Mouse (Mus musculus) cerebellum, postnatal 36 days (tissue): Measurements from ENCODE around the gene LTO1.
"Not testable (repeated sequence)": the region's sequence is repeated elsewhere in the genome, so short reads cannot be mapped to it uniquely, and the experiment has no call there.

ENCODE experiments used
- DNase-seq, 2 experiments: peaks; one replicate each; pipeline ENCODE4 v3.0.0; 2021 to 2022; ENCODE audit warnings: mixed read lengths in 2 of 2

The LTO1 gene

GRCm38 (mm10) chr7:144914948-144915750 is at the start of gene LTO1:
LTO1 (plus strand) TSS chr7:144915100.
- DNase-seq = peak; percentile 86 to 87

DNA sequence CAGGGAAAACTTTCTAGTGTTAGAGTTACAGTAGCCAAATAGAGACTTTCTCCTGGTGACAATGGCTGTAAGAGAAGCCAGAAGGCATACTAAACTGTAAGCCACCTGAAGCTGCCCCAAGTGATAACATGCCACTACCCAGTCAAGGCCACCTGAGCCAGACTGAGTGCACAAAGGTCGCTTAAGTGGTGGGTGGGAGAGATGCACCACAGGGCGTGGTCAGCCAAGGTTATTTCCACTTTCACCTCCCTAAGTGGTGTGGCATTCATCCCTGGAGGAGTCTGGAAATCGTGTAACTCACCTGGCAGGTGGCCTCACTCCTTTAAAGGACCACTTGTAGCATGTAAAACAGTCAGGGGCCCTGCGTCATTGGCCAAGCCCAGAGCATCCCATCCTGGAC is 47.7 kb upstream of the LTO1 start:
- no peak for DNase-seq

DNA sequence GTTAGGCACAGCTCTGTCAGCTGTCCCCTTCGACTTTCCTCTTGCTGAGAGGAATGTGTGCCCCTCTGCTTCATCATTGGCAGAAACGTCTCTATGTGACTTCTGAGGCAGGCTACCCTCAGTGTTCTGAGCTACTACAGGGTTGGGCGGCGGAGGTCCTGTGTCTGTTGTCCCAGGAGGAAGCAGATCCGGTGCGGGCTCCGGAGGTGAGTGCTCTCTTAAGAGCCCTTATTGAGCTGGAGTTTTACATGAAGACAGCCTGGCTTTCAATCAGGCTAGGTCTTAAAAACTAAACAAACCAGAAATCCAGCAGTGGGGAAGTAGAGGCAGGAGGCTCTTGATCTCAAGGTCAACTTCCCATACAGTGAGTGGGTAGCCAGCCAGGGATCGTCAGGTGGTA is 47.3 kb upstream of the LTO1 start:
- DNase-seq = no peak

GRCm38 (mm10) chr7:144872420-144872819 is 42.5 kb upstream of the LTO1 start:
- DNase-seq = no peak

- no peak for DNase-seq
These were observed 41.7 kb upstream of the LTO1 start for GRCm38 (mm10) chr7:144873160-144873559.

DNA sequence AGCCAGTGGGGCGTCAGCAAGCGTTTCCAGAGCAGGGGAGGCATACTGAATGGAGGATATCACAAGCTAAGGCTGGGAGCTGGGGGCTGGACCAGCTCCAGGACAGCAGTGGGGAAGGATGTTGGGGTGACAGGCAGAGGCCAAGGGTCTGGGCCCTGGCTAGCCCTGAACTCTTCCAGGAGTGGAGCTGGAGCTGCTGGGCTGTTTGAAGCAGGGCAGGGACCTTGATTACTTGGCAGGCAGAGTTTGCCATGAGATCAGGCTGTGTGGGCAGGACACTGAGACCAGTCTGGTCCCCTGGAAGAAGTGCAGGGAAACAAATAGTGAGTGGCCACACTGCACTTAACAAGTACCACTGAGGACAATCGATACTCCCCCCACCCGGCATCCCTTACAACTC is 40.7 kb upstream of the LTO1 start:
- DNase-seq = no peak

DNA sequence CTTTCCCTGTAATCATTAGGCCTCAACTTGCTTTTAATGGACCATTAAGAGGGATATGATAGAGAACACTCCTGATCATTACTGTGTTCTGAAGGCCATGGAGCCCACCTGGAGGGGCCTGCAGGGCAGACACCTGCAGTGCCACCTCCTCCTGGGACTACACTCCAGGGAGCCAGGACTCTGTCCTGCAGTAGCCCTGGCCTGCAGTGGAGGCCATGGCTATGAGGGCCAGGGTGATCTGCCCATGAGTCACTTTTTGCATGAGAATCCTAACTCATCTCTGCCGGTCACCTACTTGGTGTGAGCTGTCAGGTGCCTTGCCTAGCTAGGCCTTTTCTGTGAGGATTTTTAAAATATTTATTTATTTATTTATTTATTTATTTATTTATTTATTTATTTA is 36.5 kb upstream of the LTO1 start:
- no peak for DNase-seq

GRCm38 (mm10) chr7:144883106-144883505 is 31.8 kb upstream of the LTO1 start:
- DNase-seq = no peak

DNA sequence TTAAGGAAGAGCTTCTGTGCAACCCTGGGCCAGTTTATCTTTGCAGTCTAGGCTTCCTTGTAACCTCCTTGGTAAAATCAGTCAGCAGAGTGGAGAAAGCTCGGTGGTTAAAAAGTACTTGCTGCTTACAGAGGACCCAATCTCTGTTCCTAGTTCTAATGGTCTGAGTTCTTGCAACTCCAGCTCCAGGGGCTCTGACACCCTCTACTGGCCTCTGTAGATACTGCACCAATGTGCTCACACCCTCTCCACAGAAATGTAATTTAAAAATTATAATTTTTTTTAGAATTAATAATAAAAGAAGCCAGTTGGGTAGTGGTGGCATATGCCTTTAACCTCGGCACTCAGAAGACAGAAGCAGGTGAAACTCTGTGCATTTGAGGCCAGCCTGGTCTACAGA is 27.2 kb upstream of the LTO1 start:
- no peak for DNase-seq

- no peak for DNase-seq
These were observed 26.2 kb upstream of the LTO1 start for GRCm38 (mm10) chr7:144888564-144889299.

DNA sequence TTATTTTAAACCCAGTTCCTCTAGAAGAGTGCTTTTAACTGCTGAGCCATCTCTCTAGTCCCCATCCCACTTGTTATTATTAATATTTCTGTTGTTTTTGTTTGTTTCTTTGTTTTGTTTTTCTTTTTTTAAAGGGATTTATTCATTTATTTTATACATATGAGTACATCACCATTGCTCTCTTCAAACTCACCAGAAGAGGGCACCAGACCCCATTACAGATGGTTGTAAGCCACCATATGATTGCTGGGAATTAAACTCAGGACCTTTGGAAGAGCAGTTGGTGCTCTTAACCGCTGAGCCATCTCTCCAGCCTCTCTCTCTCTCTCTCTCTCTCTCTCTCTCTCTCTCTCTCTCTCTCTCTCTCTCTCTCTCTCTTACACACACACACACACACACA is 24.2 kb upstream of the LTO1 start:
- DNase-seq = not testable (repeated sequence)

DNA sequence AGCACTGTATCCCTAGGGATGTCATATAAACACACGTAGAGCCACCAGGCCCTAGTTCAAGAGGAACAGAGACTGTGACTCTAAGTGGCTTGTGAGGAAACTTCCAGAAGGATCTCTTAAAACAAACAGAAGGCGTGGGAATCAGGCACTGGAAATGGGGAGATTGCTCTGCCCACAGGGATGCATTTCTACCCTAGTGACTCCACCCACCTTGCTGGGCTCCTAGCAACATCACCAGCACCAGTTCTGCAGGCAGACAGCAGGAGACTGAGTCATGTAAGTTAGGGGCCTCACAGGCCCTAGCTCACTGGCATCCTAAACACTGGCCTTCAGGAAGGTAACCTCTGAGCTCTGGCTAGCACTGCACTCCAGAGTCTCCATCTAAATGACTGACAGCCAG is 23.0 kb upstream of the LTO1 start:
- DNase-seq = no peak

- DNase-seq = no peak
These were observed 22.6 kb upstream of the LTO1 start for GRCm38 (mm10) chr7:144892322-144892721.

- DNase-seq = peak; percentile 16 to 33
These were observed 20.7 kb upstream of the LTO1 start for GRCm38 (mm10) chr7:144894191-144894590.

DNA sequence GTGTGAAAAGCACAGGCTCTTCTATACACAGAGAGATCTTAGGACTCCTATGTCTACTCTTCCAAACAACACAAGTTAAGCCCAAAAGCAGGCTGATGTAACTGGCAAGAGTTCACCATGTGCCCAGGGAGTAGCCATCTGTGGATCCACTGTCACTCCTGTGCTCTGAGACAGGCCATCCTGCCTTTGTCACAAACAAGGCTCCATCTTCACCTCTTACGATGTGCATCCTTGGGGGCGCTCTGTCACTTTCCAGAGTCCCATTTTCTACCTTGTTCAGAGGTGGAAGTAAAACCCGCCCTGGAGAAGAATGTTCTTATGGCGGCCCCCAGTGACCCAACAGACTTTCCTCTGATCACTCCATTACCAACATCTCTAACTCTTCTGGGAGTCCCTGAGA is 20.2 kb upstream of the LTO1 start:
- no peak for DNase-seq

DNA sequence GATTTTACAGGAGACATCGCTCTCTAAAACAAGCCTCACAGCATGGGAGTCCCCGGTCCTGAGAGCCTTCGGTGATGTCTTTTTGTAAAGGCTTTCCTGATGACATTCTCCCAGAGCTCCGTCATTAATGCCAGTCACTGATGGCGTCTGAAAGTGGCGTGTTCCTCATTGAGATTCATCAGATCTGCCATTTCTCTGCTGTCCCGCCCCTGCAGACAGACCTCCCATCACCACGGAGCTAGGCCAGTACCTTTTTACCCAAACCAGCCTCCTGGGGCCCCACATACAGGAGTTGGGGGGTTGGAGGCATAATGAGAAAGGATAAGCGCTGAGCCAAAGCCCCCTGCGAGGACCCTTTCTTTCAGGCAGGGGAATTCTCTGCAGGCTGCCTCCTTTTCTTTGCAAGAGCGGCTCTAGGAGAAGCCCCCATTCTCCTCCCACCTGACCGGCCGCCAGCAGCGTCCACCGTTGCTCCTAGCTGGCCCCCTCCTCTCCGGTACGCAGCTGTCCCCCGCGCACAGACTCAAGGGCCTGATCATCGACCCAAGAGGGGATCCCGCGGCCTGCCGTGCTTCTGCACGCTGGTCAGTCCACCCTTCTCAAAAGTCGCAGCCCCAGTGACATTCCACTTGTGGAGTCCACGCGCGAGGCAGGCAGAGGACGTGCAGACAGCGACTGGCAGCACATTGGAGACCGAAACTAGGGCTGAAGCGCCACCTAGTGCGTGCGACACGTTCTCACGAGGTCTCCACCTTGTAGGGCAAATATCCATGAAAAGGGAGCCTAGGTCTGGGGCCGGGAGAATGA is 19.4 kb upstream of the LTO1 start:
- peak; percentile 75 to 77 for DNase-seq

DNA sequence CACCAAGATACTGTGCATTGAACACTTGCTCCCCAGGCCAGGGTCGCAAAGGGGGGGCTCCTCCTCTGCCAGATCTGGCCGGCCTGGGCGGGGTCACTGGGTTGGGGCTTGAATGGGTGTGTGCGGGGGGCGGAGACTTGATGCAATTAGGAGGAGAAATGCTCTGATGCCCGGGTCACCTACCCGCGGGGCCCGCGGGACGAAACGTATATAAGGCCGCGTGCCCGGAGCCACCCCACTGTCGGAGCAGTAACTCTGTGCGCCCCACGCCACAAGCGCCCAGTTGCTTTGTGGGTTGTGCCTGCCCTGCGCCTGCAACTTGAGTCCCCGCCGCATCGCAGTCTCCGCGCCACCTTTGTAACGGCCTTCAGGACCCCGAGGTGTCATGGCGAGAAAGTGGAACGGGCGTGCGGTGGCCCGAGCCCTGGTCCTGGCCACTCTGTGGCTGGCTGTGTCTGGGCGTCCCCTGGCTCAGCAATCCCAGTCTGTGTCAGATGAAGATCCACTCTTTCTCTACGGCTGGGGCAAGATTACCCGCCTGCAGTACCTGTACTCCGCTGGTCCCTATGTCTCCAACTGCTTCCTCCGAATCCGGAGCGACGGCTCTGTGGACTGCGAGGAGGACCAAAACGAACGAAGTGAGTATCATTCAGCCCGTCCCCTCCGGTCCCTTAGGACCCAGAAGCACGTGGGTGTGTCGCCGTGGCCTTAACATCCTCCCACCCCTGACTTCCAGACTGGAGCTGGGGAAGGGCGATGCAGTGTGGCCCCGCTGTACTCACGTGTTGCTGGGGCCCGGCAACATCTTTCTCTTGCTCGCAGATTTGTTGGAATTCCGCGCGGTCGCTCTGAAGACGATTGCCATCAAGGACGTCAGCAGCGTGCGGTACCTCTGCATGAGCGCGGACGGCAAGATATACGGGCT is 18.3 kb upstream of the LTO1 start, which contains the start of gene Fgf15:
Gene Fgf15, plus strand, starts transcription at position 238 of the 925 bp plus-strand sequence.
- peak in 1 of 2 experiments; percentile 13 for DNase-seq

GRCm38 (mm10) chr7:144898506-144898905 is 16.4 kb upstream of the LTO1 start:
- no peak for DNase-seq

- DNase-seq = not testable (repeated sequence)
These were observed 9.4 kb upstream of the LTO1 start for GRCm38 (mm10) chr7:144905514-144905913.

DNA sequence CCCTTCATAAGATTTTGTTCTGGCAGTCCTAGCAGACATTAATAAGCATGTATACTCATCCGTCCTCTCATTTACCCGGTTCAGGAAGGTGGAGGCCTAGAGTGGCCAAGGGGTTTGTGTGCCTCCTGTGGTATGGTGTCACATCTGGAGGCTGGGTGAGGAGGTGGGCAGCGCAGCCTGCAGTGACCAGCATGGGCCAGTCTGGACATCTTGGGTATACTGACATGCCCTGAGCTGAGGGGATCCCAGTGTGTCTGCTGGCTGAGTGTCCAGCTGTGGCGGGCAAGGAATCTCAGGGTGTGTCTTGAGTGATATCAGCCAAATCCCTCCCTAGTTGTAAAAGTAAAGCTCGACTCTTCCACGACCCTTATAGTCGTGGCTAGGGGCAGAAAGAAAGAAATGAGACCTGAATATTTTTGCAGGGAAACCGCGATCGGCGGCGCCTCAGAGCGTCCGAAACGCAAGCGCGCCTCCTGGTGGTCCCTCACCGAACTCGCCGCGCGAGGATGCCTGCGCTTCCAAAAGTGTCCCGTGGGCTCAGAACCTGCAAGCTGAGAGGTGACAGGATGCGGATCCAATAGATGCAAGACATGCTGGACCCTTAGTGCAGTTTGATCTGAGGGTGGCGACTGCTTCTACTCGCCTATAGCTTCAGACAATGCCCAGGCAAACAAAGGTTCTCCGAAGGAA is 8.0 kb upstream of the LTO1 start:
- peak; percentile 63 to 72 for DNase-seq

DNA sequence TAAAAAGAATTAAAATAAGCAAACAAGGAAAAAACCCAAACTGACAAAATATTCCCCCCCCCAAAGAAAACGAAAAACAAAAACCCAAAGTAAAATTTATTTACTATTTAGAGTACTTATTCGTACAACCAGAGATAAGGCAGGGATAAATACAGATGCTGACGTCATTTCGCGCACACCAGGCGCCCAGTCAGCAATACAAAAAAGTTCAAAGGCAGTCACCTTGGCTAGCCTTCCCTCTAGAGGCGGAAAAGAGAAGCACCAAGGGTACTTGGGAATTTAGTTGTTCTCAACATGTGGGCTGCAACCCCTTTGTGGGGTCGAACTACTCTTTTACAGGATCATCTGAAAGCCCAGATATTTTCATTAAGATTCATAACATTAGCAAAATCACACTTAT is 7.1 kb upstream of the LTO1 start:
- no peak for DNase-seq
